Mouse (Mus musculus) embryo, embryonic 9.5 days (tissue): ENCODE data around the gene Rbfox2.
A peak's percentile ranks its signal among the peaks of the same experiment; 100 is the strongest.

Experiments used
- DNase-seq: peaks from one replicate; pipeline ENCODE4 v3.0.0-alpha.2; 2017; ENCODE audit errors: extremely low spot score

The Rbfox2 gene

DNA sequence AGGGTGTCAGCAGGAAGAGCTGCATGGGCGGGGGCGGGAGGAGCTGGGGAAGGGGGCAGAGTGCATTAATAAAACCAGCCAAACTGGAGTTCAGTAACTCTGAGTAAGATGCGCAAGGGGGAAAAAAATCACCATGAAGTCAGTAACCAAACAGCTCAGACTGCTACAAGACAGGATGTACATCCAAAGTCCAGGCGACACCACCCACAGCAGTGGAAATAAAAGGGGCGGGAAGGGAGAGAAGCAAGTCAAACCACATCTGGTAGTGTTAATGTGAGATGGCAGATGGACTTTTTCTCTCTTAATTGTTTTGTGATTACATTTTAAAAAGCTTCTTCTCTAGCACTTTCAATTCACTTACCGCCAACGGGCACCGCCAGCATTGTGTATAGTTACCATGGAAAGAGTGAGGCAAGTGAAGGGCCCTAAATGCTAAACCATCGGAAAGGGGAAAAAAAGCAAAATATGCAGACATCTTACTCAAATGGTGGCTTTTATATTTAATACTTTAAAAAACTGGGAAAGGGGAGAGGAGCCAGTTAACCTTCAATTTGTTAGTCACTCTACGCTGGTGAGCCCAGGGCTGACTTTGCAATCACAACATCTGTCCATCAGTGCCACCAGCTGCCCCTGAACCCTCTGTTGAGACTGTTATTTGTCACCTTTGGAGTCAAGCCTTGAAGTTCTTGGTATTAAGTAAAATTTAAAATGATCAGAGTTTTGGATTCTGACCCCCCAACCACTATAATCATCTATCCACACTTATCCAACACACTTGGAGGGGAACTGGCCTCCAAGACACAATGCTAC is 202.2 kb downstream of the Rbfox2 start:
- DNase-seq: no peak

DNA sequence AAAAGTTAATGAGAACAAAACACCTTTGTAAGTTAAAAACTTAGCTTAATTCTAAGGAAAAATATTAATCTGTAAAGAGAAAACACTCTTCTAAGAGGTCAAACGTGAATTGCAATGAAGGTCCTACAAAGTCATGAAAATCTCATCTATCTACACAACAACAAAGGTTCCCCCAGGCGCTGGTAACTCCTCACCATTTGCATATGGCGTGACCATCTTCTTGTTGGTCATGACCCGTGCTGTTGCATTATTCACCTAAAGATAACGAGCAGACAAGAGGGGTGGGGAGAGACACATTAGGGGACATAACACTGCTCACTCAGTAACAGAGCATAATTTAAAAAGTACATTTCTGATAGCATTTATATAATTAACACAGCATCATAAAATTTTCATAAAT is 204.1 kb downstream of the Rbfox2 start:
- no peak for DNase-seq

GRCm38 (mm10) chr15:77099756-77100155 is 207.0 kb downstream of the Rbfox2 start:
- no peak for DNase-seq

DNA sequence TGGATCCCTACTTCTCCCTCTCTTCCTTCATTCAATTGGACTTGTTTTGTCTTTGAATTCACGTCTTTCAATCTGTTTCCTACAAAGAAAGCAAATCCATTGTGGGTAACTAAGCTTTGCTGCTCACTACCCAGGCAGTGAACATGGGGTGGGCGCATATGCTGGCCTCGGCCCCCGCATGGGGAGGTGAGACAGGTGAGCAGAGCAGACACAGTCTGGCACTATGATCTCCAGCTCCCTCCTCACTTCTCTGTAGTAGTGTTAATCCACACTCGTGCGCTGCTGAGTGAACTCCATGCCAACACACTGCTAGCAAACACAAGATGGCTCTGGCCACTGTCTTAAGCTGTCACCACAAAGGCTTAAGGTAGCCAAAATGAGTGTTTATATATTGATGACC is 209.4 kb downstream of the Rbfox2 start:
- no peak for DNase-seq

DNA sequence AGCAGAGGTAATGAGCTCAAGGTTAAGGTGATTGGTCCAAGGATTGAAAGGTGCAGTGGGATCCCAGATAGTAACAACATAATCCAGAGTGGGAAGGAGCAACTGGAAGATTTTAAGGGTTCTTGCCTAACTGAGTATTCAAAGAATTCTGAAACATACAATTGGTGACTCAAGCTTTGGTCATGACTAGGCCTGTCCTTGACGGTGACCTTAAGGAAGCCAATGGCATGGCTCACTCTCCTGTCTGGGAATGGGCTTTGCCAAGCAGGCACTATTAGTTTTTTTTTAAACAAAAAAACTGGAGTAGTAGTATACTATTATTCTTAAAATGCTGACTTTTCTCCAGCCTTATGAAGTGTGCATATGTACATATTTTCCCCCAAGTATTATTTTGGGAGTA is 211.6 kb downstream of the Rbfox2 start:
- DNase-seq: no peak

- no peak for DNase-seq
Measured at GRCm38 (mm10) chr15:77094431-77094830, 212.4 kb downstream of the Rbfox2 start.

DNA sequence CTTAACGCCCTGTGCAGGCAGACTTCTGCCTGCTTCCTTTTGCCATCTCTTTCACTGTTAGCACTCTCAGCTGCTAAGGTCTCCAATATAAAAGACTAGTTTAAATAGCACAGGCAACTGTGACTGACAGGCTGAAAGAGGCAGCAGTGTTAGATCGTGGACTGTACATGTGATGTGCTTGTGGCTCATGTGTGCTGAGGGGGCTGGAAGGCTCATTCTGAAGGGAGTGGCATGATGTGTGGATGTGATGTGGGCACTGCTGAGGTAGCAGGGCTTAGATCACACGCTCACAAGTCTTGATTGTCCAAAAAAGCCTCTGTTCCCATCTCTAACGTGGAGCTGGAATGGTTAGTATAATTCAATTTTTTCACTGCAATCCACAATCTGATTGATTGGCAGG is 215.4 kb downstream of the Rbfox2 start:
- no peak for DNase-seq

GRCm38 (mm10) chr15:77090531-77090930 is 216.3 kb downstream of the Rbfox2 start:
- no peak for DNase-seq

GRCm38 (mm10) chr15:77089249-77089648 is 217.6 kb downstream of the Rbfox2 start:
- no peak for DNase-seq

DNA sequence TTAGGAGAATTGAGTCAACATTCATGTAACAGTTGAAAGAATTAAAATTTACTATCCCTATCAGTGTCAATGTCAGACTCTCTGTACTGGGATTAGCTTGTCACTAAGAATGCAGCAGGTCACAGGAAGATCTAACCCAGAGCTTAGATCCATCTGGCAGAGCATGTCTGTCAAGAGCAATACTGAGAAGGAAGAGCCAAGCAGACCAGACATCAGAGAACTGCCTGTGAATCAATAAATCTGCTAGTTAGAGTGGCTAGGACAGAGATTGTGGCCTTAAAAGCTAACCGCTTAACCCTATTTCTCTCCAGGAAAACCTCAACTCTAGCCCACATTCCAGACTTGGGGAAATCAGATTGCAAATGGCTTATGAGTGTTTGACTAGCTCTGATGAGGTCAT is 220.3 kb downstream of the Rbfox2 start:
- DNase-seq: no peak

DNA sequence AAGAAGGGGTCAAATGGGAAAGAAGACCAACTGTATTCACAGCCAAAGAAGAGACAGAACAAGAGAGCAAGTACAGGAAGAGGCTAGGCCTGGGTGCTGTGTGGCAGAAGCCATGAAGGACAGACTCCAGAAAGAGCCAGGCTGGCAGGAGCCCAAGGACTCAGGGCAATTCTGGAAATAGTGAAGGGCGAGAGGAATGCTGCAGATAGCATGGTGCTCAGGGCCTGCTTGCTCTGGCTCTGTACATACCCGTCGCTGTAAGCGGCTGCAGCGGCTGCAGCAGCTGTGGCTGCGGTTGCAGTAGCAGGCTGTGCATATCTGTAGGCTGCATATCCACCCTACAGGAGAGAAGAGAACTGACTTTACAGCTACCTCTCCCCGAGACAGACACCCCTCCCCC is 221.0 kb downstream of the Rbfox2 start:
- no peak for DNase-seq

GRCm38 (mm10) chr15:77081454-77081853 is 225.3 kb downstream of the Rbfox2 start:
- no peak for DNase-seq

DNA sequence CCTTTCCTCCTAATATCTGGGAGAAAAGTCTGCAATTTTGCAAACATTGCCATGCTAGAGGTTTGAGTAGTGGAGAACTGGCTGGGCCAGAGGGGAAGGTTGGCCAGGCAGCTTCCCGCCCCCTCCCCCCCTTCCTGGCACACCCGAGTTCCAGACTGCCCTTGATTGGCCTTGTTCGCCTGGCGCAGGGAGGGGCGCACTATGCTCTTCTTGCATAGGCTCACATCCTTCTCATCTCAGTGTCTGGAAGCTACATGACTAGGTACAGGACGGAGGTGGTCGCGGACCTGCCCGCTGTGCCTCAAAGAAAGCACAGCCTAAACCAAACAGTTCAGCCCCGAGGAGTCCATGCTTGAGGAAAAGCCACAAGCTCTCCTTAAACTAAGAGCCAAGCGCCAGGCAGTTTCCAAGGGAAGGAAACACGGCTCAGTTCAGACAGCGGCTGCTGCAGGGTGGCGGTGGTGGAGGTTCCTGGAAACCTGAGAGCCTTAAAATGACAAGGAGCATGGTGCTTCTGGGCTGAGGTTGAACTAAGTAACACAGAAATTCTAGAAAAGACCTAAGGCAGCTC is 226.0 kb downstream of the Rbfox2 start:
- no peak for DNase-seq

DNA sequence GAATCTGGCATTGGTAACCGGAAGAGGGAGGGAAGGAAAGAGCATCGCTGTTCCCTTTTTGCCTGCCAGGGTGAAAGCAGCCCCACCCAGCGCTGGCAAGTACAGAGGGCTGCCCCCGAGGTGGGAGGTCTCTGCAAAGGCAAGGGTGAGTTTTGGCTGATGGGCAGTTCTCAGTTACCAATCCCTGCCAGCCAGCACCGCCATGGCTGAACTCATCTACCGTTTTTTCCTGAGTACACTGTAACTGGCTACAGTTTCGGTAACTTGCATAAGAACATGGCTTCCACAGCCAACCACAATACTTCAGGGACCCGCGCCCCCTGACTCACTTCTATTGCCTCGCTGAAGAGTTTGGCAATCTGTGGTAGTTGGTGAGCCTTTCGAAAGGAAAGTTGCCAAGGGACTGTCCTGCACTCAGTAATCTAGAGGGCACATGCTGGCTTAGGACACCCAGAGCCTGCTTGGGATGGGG is 226.9 kb downstream of the Rbfox2 start:
- DNase-seq: no peak

DNA sequence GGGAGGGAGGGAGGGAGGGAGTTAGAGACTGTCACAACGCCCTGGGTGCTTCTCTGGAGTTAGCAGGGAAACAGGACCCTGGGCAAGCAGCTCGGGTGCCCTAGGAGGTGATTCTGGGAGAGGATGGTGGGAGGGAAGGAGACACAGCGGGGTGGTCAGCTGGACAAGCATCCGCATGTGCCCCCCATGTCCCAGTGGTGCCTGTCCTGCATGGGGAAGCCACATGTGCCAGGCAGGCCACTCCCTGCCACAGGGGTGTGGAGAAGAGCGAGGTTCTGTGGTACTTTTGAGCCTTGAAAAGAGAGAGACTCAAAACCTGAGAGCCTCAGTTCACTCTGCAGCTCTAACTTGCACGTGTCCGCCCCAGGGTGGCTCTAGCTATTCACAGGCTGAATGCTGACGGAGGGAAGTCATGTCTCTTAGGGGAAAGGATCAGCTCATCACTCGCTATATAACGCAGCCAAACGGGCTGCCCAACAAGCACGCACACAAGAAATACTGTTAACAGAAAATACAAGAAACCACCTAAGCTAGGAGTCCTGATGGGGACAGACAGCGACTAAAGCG is 227.5 kb downstream of the Rbfox2 start:
- DNase-seq: no peak

DNA sequence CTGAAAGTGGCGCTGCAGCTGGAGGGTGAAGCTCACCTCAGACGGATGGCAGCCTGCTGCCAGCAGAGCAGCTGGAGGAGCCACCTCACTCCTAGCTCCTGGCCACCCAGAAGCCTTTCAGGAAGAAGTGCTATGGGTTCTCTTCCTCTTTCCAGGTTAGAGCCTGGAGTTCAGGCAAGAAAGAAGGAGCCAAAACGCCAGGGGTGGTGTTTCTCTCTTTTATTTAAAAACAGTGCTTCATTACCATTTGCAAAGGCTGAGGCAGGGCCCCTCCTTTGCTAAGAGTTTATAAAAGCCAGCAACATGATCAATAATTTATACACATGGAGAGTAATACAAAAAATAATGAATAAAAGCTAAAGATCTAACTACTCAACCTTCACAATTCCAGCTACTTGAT is 228.0 kb downstream of the Rbfox2 start:
- no peak for DNase-seq

- no peak for DNase-seq
Measured at GRCm38 (mm10) chr15:77077906-77078305, 228.9 kb downstream of the Rbfox2 start.

- no peak for DNase-seq
Measured at GRCm38 (mm10) chr15:77076523-77076922, 230.3 kb downstream of the Rbfox2 start.

DNA sequence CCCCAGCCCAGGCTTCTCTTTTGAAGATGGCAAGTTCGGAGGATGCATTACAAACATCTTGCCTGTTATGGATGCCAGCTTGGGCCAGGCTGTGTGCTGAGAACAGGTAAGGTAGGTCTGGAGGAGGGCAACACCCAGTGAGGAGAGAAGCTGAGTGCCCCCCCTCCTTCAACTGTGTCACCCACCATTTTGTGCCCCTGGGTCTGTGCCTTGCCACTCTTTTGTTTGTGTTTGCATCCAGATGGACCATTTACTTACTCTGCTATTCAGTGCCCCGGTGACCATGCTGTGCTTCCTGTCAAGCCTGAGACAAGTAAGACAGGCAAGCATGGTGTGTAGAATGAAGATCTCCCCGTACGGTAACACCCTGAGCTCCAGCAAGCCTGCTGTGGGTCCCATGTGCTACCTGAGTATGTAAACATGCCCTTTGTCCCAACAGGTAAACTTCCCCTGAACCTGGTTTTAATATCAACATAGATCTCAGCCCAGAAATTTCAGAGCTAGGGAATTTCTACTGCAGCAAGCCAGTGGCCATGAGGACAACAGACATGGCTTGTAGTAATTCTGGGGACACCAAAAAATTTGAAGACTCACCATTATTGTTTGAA is 234.1 kb downstream of the Rbfox2 start:
- no peak for DNase-seq

DNA sequence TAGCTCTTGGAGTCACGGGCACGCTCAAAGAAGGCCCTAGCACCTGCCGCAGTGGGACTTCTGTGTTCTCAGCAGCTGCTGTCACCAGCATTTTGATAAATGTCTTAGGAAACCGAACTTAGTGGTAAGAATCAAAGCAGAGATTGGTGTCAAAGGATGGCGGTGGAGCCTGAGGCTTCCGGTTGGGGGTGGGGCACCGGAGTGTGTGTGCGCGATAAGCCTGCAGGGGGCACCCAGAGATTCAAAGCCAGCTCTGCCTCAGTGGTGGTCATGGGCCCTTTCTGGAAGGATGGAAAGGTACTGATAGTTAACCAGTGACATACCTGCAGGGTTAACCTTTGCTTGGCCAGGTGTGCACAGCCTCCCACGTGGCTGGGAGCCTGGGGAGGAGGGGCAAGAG is 235.3 kb downstream of the Rbfox2 start:
- peak; percentile 48 for DNase-seq

DNA sequence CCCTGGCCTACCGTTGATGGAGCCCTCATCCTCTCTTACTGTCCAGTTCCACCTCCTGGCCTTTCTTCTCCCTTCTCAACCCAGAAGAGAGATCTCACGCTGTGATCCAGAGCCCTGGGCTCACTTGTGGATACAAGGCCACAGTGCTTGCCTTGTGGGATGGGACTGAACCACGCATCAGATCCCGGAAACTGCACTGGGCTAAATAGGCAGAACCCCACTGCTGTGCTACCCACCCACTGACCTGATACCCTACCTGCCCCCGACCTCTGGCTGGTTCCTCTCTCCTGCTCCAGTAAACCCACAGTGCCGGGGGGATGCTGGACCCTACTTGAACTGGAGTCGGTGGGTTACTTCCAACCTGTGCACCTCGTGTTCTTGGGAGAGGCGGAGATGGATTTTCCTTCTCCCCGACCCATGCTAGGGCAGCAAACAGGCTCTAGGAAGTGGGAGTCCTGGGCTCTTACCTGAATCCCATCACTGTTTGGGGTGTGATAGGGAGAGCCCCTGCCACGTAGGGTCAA is 236.0 kb downstream of the Rbfox2 start:
- no peak for DNase-seq

- no peak for DNase-seq
Measured at GRCm38 (mm10) chr15:77069019-77069418, 237.8 kb downstream of the Rbfox2 start.
